Mouse (Mus musculus) liver, adult 2 months (tissue): ENCODE results near the gene Palm2. TPM values are rescaled to one million over a fixed set of nuclear protein-coding genes. Genes with fewer than 3 reads are reported as not detected.

Experiments used
- DNase-seq: peaks from one replicate; pipeline ENCODE4 v3.0.0-alpha.2; 2011; ENCODE audit warnings: low read depth, low spot score; ENCODE audit errors: extremely low read depth
- H3K27ac ChIP-seq: fragments of 200-500 bp; replicated peaks from 2 replicates; pipeline ENCODE4 v1.5.1; 2012; ENCODE audit warnings: low read depth, mild to moderate bottlenecking, control low read depth, inconsistent platforms, low read length; ENCODE audit not compliant: insufficient read depth
- H3K27me3 ChIP-seq: fragments of 200-500 bp; 2 replicates; pipeline ENCODE4 v1.6.1; 2012; ENCODE audit warnings: mild to moderate bottlenecking, moderate library complexity, low read length, inconsistent platforms; ENCODE audit not compliant: control insufficient read depth, insufficient read depth
- H3K36me3 ChIP-seq: fragments of 200-500 bp; 2 replicates; pipeline ENCODE4 v1.6.1; 2012; ENCODE audit warnings: low read length, inconsistent platforms; ENCODE audit not compliant: control insufficient read depth, insufficient read depth
- H3K4me1 ChIP-seq: fragments of 200-500 bp; 2 replicates; pipeline ENCODE4 v1.6.1; 2011; ENCODE audit warnings: low read length; ENCODE audit not compliant: control insufficient read depth, insufficient read depth
- H3K4me3 ChIP-seq: fragments of 200-500 bp; 2 replicates; pipeline ENCODE4 v1.5.1; 2011; ENCODE audit warnings: low read depth, mild to moderate bottlenecking, control low read depth, low read length, moderate library complexity; ENCODE audit not compliant: insufficient read depth
- H3K79me2 ChIP-seq: fragments of 200-500 bp; 2 replicates; pipeline ENCODE4 v1.6.1; 2012; ENCODE audit warnings: inconsistent platforms, mild to moderate bottlenecking, low read length, moderate library complexity; ENCODE audit not compliant: control insufficient read depth, insufficient read depth
- H3K9ac ChIP-seq: fragments of 200-500 bp; 2 replicates; pipeline ENCODE4 v1.6.1; 2012; ENCODE audit warnings: low read depth, mild to moderate bottlenecking, control low read depth, inconsistent platforms, low read length
- CTCF ChIP-seq: fragments of 200-500 bp; IDR thresholded peaks from 2 replicates; pipeline ENCODE4 v1.5.1; 2011; ENCODE audit warnings: low read depth, low read length, control low read depth
- POLR2A ChIP-seq: fragments of 200-500 bp; IDR thresholded peaks from 2 replicates; pipeline ENCODE4 v1.6.1; 2011; ENCODE audit warnings: low read length, control low read depth; ENCODE audit not compliant: insufficient read depth; ENCODE audit errors: extremely low read depth
- WGBS: fragments of 180-500 bp; shearing (Covaris S2); methylation state at CpG from one replicate; pipeline ENCODE4 v1.1.7; 2018; 5-methylcytosine and 5-hydroxymethylcytosine counted together
- polyA plus RNA-seq: library from polyadenylated mRNA; depleted of rRNA; stranded (reverse); fragments of >200 nt; gene quantifications from 2 replicates; pipeline ENCODE4 v1.2.3, GENCODE M21; 2012
- total RNA-seq: library from RNA; depleted of rRNA; stranded (reverse); fragments of >200 nt; gene quantifications from 2 replicates; pipeline ENCODE4 v1.2.3, GENCODE M21; 2014

Gene Palm2
- total and polyA plus RNA-seq, 2 experiments: 1.0 TPM; not detected in 1

DNA sequence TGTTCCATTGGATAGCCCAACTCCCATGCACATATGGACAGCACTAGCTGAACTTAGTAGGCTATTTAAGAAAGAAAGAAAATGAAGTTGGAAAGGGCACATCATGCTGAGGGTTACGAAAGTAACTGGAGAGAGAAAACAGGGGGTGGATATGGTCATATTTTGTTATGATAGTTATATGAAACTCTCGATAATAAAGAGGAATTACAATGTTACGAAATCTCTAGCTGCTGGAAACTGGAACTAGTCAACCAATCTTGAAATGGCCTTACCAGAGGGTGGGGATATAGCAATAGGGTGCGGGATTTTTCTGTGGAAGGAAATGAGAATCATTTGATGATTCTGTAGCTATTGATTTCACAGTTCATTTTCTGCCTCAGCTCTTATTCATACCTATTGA, 180.6 kb downstream of the Palm2 start:
- Histone ChIP-seq H3K27me3 (no peaks in the 10 kb centered on the region), H3K4me1 (no peaks in the 10 kb centered on the region), H3K27ac (no peak overlapping the region), H3K36me3 (no peaks in the 10 kb centered on the region), H3K9ac (no peak overlapping the region), H3K4me3 (no peak overlapping the region), H3K79me2 (no peaks in the 10 kb centered on the region)
- WGBS: 88% methylated on average over 4 of the region's 4 CpGs
- DNase-seq: no peak
- TF ChIP-seq POLR2A (no peak), CTCF (no peak)

- no peaks in the 10 kb centered on the region for H3K4me1 ChIP-seq
- H3K79me2 ChIP-seq: no peaks in the 10 kb centered on the region
- no peak overlapping the region for H3K27ac ChIP-seq
- WGBS: 85% methylated on average over 6 of the region's 6 CpGs
- no peak for DNase-seq
- no peaks in the 10 kb centered on the region for H3K36me3 ChIP-seq
- no peak for TF ChIP-seq POLR2A
- TF ChIP-seq CTCF: no peak
- no peak overlapping the region for H3K9ac ChIP-seq
- peaks cover 3% of the 10 kb centered on the region; the same call in 1 of the 2 replicates for H3K27me3 ChIP-seq
- no peak overlapping the region for H3K4me3 ChIP-seq
Observed at GRCm38 (mm10) chr4:57618743-57619142, 184.7 kb downstream of the Palm2 start.

DNA sequence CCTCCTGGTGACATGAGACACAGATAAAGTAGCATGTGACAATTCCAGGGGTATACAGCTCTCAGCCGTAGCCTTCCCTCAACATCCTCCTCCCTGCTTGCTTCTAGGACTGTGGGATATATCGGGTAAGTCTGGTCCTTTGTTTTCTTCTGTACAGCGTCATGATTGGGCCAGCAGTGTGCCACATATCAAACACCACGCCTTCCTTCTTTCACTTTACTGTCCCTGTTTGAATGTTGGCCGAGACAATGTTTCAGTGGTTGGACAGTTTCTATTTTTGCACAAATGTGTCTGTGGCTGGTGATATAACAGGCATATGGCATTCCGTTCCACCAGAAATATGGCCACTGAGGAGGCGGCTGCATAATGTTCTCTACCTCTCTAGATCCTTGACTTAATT, 188.8 kb downstream of the Palm2 start:
- TF ChIP-seq CTCF (no peak), POLR2A (no peak)
- H3K36me3 ChIP-seq: no peaks in the 10 kb centered on the region
- H3K4me1 ChIP-seq: no peaks in the 10 kb centered on the region
- WGBS: 77% methylated on average over 7 of the region's 7 CpGs
- H3K4me3 ChIP-seq: no peak overlapping the region
- H3K79me2 ChIP-seq: no peaks in the 10 kb centered on the region
- no peak overlapping the region for H3K27ac ChIP-seq
- peaks cover 3% of the 10 kb centered on the region; the same call in 1 of the 2 replicates for H3K27me3 ChIP-seq
- no peak overlapping the region for H3K9ac ChIP-seq
- no peak for DNase-seq

DNA sequence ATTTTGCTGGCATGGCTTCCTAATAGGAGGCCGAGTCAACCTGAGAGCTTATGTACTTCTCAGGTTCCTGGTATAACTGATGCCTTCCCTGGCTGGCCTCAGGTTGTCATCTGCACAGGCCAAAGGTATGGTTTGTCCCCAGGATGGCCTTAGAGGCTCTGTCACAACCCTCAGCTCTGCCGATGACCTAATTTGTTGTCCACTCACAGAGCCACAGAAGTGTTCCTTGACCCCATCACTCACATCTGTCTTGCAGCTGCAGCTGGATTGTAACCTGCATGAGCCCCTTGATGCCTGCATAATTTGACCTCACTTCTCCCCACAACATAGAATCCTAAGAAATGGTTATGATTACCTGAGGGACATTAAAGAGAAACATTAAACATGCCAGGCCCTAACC, 190.8 kb downstream of the Palm2 start:
- H3K4me3 ChIP-seq: no peak overlapping the region
- no peak for DNase-seq

DNA sequence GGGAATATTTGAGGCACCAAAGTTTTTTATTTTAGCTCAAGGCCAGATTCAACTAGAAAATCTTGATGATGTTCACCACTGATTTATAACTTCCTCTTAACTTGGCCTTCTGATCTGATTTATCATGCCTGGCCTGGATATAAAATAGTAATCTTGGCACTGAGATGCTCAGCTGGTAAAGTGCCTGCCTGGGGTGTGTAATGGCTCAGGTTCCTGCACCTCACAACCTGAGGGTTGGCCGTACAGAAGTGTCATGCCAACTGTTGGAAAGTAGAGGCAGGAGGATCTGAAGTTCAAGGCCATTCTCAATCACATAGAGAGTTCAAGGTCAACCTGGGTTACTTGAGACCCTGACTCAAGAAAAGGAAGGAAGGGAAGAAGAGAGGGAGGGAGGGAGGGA, 191.3 kb downstream of the Palm2 start:
- Histone ChIP-seq H3K79me2 (no peaks in the 10 kb centered on the region), H3K27me3 (peaks cover 3% of the 10 kb centered on the region; the same call in 1 of the 2 replicates), H3K4me1 (no peaks in the 10 kb centered on the region), H3K27ac (no peak overlapping the region), H3K9ac (no peak overlapping the region), H3K36me3 (no peaks in the 10 kb centered on the region), H3K4me3 (no peak overlapping the region)
- no peak for TF ChIP-seq POLR2A
- no peak for TF ChIP-seq CTCF
- no peak for DNase-seq
- 79% methylated on average over 1 of the region's 1 CpGs for WGBS

More for the DNA sequence above, 190.8 kb downstream of the Palm2 start:
- H3K27ac ChIP-seq: no peak overlapping the region
- H3K27me3 ChIP-seq: peaks cover 3% of the 10 kb centered on the region; the same call in 1 of the 2 replicates
- H3K4me1 ChIP-seq: no peaks in the 10 kb centered on the region
- H3K79me2 ChIP-seq: no peaks in the 10 kb centered on the region
- H3K9ac ChIP-seq: no peak overlapping the region
- TF ChIP-seq CTCF (no peak), POLR2A (no peak)
- no peaks in the 10 kb centered on the region for H3K36me3 ChIP-seq
- 81% methylated on average over 2 of the region's 2 CpGs for WGBS

DNA sequence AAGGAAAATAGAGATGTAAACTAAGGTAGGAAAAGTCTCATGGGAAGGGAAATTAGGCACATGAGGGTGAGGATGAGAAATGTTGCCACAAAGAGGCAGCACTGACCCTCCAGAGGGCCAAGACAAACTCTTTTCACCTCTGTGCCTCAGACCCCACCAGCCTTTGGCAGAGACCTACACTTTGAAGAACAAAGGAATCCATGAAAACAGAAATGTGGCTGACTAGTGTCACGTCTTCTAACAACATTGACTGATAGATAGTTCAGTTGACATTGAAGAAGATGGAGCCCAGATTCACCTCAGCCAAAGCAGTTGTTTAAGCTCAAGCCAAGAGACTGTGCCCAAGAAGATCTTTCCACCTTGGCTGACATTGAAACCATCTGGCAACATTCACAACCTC, 191.7 kb downstream of the Palm2 start:
- Histone ChIP-seq H3K79me2 (no peaks in the 10 kb centered on the region), H3K4me1 (no peaks in the 10 kb centered on the region), H3K36me3 (no peaks in the 10 kb centered on the region), H3K27ac (no peak overlapping the region), H3K4me3 (no peak overlapping the region), H3K27me3 (peaks cover 3% of the 10 kb centered on the region; the same call in 1 of the 2 replicates), H3K9ac (no peak overlapping the region)
- 83% methylated on average over 1 of the region's 1 CpGs for WGBS
- TF ChIP-seq POLR2A (no peak), CTCF (no peak)
- no peak for DNase-seq
